Mouse (Mus musculus) layer of hippocampus, adult 9-10 months (tissue): ENCODE measurements around the gene Spout1.

Experiments used
- DNase-seq: peaks from one replicate; pipeline ENCODE4 v3.0.0; 2022; ENCODE audit warnings: low spot score

Spout1 gene

GRCm38 (mm10) chr2:30177700-30178675, at the start of gene Spout1:
Gene Spout1, minus strand, starts transcription at chr2:30178459.
- DNase-seq: peak; percentile 80

DNA sequence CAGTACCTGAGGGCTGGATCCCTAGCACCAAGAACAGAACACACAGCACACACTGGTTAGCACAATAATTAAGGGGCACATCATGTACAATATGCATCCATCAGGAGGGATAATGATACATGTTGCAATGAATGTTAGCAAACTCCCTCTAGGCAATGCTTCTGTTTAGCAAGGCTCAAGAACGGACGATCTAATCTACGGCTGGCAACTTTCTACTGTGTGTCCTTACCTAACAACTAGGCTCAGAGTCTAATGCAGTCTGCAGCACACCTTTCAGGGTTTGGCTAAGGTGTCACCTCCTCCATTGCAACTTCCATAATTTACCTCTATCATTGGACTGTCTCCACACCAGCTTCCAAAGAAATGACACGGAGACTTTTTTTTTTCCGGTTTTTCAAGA, 38.0 kb upstream of the Spout1 start:
- DNase-seq: no peak

DNA sequence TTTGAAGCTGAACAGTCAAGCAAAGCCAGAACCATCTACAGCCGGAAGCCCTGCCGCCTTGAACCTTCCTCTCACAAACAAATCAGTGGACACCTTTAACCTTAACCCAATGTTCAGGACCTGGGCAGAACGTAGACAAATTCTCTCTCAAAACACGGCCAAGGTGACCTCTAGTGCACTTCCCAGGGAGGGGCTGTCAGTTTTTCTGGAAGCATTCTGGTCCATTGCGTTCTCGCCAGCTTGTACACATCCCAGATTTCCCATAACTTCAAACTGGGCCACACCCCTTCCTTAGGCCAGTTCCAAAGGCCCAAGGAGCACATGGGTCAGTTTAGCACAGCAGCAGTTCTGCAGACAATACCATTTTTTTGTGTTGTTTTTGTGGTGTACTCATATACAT, 37.2 kb upstream of the Spout1 start:
- no peak for DNase-seq

GRCm38 (mm10) chr2:30214745-30215144, 36.5 kb upstream of the Spout1 start:
- DNase-seq: no peak

DNA sequence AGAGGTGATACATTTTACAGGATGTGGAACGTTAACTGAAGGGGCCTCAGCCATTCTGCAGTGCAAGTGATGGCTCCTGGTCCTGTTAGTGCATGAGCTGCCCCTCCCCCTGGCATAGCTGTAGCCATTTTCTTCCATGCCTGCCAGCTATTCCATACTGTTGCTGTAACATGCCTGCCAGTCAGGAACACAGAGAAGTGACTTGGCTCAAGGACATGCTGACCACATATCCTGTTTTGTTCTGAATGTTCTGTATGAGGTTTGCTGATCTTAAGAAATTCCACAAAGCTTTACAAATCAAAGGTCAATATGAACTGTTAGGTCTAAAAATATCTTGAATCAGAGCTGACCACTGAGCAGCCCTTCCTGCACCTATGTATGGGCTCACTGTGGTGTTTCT, 34.7 kb upstream of the Spout1 start:
- no peak for DNase-seq

DNA sequence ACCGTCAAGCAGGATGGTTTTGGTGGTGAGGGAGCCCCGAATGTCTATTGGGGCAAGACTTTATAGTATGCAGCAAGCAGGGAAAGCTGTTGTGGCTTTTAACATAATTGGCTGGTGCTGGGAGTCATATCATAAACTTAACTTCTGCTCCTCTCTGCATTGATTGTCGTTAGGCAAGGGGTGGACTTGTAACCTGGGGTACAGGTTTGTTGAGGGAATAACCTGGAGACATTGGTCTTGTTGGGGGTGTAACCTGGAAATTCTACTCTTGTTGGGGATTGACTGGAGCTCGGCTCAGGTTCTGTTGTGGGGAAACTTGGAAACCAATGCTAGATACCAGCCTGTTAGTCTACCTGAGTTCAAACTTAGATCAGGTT, 33.9 kb upstream of the Spout1 start:
- DNase-seq: no peak

GRCm38 (mm10) chr2:30211408-30212168, 33.3 kb upstream of the Spout1 start:
- no peak for DNase-seq

- DNase-seq: no peak
These were observed 29.6 kb upstream of the Spout1 start for GRCm38 (mm10) chr2:30207886-30208285.

GRCm38 (mm10) chr2:30207401-30207800, 29.1 kb upstream of the Spout1 start:
- no peak for DNase-seq

- peak; percentile 84 for DNase-seq
These were observed 27.5 kb upstream of the Spout1 start, which contains the start of gene Kyat1 for GRCm38 (mm10) chr2:30205629-30206357. Gene Kyat1, minus strand, starts transcription at chr2:30205847.

DNA sequence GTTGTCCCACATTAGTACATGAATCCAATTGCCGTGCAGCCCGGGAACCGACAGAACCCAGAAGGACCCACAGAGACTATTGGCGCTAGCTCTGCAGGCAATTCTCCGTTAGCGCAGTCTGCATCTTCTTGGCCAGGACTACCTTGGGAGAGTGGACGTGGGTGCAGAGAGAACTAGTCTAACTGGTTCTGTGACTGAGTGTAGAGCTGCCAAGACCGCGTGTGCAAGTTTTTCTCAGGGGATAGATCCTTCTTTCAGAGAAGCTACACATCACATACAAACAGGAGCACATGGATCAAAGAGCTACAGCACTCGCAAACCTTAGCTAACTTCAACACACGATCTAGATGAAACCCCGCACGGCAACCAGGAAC, 27.0 kb upstream of the Spout1 start:
- DNase-seq: no peak

DNA sequence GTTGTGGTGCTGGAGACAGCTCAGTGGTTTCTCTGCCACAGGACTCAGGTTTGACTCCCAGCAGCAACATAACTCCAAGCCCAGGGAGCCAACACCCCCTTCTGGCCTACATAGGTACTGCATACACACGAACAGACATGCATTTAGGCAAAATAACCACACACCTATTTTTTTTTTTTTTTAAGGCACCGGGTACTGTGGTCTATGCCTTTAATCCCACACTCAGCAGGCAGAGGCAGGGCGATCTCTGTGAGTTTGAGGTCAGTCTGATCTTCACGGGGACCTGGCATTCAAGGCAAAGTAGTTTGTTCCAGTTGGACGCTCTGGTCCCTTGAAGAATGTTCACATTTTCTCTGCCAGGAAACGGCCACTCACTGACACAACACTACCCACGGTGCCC, 25.2 kb upstream of the Spout1 start:
- no peak for DNase-seq

DNA sequence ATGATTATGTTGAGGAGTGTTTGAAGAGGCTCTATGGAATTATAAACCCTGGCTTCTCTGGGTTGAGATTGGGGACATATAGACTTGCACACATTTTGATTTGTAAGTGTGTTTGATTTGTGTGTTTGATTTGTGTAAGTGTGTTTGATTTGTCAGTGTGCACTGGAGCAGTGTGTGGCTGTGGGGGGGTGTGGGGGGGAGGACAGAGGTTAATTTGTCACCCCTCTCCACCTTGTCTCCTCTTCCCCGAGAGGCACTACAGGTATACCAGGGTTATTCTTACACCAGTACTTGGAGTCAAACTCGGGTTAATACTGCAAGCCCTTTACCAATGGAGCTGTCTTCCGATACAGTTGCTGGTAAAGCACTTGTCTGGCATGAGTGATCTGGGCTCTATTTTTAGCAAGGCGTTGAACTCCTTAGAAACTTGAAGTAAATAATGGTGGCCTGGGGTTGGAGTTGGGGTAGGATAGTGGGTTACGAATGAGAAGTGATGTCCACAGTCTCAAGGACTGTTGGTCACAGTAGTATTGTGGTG, 22.2 kb upstream of the Spout1 start:
- DNase-seq: no peak

GRCm38 (mm10) chr2:30199984-30200383, 21.7 kb upstream of the Spout1 start:
- DNase-seq: no peak

DNA sequence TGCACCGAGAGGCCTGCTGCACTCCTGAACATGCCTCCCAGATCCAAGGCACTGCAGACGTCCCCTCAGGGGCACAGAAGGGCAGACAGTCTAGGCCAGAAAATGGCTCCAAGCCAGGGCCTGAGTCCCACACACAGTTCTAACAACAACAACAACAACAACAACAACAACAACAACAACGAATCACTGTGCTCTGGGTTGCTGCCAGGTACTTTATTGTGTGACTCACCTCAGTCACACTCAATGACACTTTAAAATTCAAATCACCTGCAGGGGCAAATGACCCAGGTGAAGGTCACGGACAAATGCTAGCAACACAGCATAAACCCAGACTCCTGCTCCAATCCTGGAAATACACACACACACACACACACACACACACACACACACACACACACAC, 19.8 kb upstream of the Spout1 start:
- DNase-seq: no peak

GRCm38 (mm10) chr2:30194656-30195055, 16.4 kb upstream of the Spout1 start:
- DNase-seq: no peak

GRCm38 (mm10) chr2:30191790-30192580, 13.7 kb upstream of the Spout1 start:
- DNase-seq: no peak

GRCm38 (mm10) chr2:30185681-30186080, 7.4 kb upstream of the Spout1 start:
- no peak for DNase-seq

DNA sequence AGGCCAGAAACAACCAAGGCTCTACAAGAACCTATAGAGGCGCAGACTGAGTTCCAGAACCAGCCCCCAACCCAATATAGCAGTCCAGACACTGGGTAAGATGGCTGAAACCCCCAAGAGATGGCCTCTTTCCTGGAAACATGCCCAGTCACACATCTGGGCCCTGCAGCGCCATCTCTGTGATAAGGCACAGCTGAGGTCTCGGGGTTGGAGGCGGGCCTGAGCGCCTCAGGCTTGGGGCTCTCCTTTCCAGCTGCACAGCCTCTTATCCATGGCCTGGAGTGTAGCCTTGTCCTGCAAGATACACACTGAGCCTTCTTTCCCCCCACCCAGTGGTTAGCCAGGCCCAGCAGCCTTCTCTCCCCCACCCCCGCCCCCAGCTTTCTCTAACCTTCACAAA, 7.0 kb upstream of the Spout1 start:
- DNase-seq: no peak

GRCm38 (mm10) chr2:30183721-30184120, 5.5 kb upstream of the Spout1 start:
- no peak for DNase-seq

DNA sequence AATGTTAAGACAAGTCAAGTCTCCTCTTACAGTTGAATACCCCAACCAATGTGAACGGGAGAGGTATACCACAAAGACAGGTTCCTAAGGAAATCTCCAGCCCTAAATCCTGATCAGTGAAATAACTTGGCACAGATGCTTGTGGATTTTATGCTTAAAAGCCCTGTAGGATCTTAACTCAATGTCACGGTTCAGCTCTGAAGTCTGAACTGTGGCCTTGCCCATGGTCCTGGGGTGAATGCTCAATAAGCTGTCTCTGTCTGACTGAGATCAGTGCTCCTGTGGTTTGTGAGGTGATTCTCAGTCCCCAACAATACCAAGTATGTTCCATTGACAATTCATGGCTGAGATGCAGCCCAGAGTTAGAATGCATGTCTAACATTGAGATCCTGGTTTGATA, 4.2 kb upstream of the Spout1 start:
- no peak for DNase-seq
